Mouse (Mus musculus): ENCODE data around the gene Dlx4.

GRCm38 (mm10) chr11:95093077-95093476, 53.0 kb downstream of the Dlx4 start:
- TF ChIP-seq CTCF (IDR thresholded peaks at IDR 0.05; ENCODE audit: low read depth, low read length) (no peak), GATA1 (IDR thresholded peaks at IDR 0.05; ENCODE audit: borderline replicate concordance, low read length) (no peak), GATA2 (IDR thresholded peaks at IDR 0.05; ENCODE audit: borderline replicate concordance, low read depth, low read length) (no peak), TAL1 (conservative IDR thresholded peaks at IDR 0.05; ENCODE audit: low read depth, low read length) (no peak)

All from G1E (cell line).